Mouse (Mus musculus) fat pad, adult 2 months (tissue): ENCODE measurements around the gene Tpt1.
A peak's percentile ranks its signal among the peaks of the same experiment; 100 is the strongest.
"Not testable (repeated sequence)": the region's sequence is repeated elsewhere in the genome, so short reads cannot be mapped to it uniquely, and the experiment has no call there.

Experiments
- DNase-seq: peaks from one replicate; pipeline ENCODE4 v3.0.0-alpha.2; 2011; ENCODE audit warnings: low read depth, low spot score; ENCODE audit errors: extremely low read depth

The Tpt1 gene

GRCm38 (mm10) chr14:75844867-75845697 lies at the start of gene Tpt1:
TSS of gene Tpt1 (plus strand) at chr14:75845093.
- peak; percentile 52 for DNase-seq

- DNase-seq = no peak
These were observed 49.0 kb upstream of the Tpt1 start for GRCm38 (mm10) chr14:75795918-75796317.

- DNase-seq = no peak
These were observed 47.0 kb upstream of the Tpt1 start for GRCm38 (mm10) chr14:75797769-75798386.

GRCm38 (mm10) chr14:75807800-75808199 lies 37.1 kb upstream of the Tpt1 start:
- DNase-seq = no peak

GRCm38 (mm10) chr14:75809931-75810330 lies 35.0 kb upstream of the Tpt1 start:
- no peak for DNase-seq

GRCm38 (mm10) chr14:75818528-75818927 lies 26.4 kb upstream of the Tpt1 start:
- no peak for DNase-seq

- no peak for DNase-seq
These were observed 25.6 kb upstream of the Tpt1 start for GRCm38 (mm10) chr14:75819341-75819740.

GRCm38 (mm10) chr14:75820007-75820406 lies 24.9 kb upstream of the Tpt1 start:
- DNase-seq = no peak

- no peak for DNase-seq
These were observed 18.0 kb upstream of the Tpt1 start for GRCm38 (mm10) chr14:75826851-75827410.

- no peak for DNase-seq
These were observed 16.7 kb upstream of the Tpt1 start for GRCm38 (mm10) chr14:75828221-75828620.

GRCm38 (mm10) chr14:75828866-75829806 lies 15.8 kb upstream of the Tpt1 start:
- no peak for DNase-seq

GRCm38 (mm10) chr14:75829817-75830216 lies 15.1 kb upstream of the Tpt1 start:
- DNase-seq = not testable (repeated sequence)

- no peak for DNase-seq
These were observed 12.9 kb upstream of the Tpt1 start for GRCm38 (mm10) chr14:75832031-75832430.

GRCm38 (mm10) chr14:75832982-75833381 lies 11.9 kb upstream of the Tpt1 start:
- no peak for DNase-seq

GRCm38 (mm10) chr14:75833546-75834250 lies 11.2 kb upstream of the Tpt1 start:
- DNase-seq = no peak

- peak; percentile 74 for DNase-seq
These were observed 10.6 kb upstream of the Tpt1 start for GRCm38 (mm10) chr14:75834251-75834738.

GRCm38 (mm10) chr14:75834739-75835381 lies 10.0 kb upstream of the Tpt1 start:
- DNase-seq = no peak

- no peak for DNase-seq
These were observed 8.3 kb upstream of the Tpt1 start for GRCm38 (mm10) chr14:75836579-75836978.

GRCm38 (mm10) chr14:75837048-75837916 lies 7.6 kb upstream of the Tpt1 start:
- DNase-seq = no peak
